Mouse (Mus musculus): ENCODE data around the gene Tent2. TPM values are rescaled to one million over a fixed set of nuclear protein-coding genes. Genes with fewer than 3 reads are reported as not detected.
A peak's percentile ranks its signal among the peaks of the same experiment; 100 is the strongest.
"Not testable (repeated sequence)": the region's sequence is repeated elsewhere in the genome, so short reads cannot be mapped to it uniquely, and the experiment has no call there.

Gene Tent2
- 57.3 and 66.7 TPM in 2 replicates for total RNA-seq (2015; ENCODE audit: low replicate concordance)
- 58.4 and 83.7 TPM in 2 replicates for total RNA-seq (2017; ENCODE audit: low replicate concordance)

DNA sequence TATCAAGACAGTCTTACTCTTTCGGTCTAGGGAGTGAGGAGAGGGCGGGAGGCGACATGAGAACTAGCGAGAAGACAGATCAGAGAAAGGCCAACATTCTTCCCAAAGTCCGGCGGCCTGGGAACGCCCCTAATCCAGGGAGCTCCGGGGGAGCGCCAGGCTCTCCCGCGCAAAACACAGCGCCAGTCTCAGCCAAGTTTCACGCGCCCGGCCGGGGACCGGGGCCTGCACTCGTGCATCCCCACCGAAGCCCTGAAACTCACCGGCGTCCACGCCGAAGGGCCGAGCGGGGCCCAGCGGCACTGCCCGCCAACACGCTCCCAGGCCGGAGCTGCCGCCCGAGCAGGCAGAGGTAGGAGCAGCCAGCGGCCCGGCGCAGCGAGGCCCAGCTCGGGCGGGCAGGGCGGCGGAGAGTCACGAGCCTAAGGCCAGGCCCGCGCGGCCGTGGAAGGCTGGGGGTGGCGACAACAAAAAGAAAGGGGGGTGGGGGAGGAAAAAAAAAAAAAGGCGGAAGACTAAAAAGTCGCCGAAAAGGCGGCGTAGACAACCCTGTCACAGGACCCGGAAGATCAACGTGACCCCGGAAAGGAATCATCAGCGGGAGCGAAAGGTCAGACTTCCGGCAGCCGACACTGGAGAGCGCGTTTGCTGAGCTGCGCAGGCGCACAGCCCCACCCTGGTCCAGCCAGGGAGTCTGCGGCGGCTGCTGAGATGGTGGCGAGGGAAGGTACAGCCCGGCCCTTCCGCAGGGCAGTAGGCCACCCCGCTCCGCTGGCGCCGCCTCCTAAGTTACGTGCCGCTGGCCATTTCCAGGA lies at the start of gene Tent2:
Gene Tent2, minus strand, starts transcription at position 555 of the 815 bp plus-strand sequence.
- ATAC-seq (replicated peaks; ENCODE audit: low FRiP score, poor library complexity, severe bottlenecking): peak; percentile 99

DNA sequence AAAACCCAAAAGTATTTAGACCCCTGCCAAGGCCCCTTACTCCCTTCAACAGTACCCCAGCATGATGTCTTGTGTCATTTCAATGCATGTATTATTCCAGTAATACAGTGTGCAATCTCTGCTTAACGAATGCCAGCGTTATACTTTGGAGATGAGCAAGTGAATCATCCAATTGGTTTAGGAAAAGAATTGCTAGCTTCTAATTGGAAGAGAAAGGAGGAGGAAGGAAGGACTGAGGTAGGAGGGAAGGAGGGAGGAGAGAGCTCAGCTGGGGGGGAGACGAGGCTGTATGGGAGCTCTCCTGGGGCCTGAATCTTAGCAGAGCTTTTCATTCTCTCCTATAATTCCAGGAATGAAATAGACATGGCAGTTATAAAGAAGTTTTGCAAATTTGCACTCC lies 49.0 kb upstream of the Tent2 start:
- no peak for ATAC-seq (replicated peaks; ENCODE audit: low FRiP score, poor library complexity, severe bottlenecking)

DNA sequence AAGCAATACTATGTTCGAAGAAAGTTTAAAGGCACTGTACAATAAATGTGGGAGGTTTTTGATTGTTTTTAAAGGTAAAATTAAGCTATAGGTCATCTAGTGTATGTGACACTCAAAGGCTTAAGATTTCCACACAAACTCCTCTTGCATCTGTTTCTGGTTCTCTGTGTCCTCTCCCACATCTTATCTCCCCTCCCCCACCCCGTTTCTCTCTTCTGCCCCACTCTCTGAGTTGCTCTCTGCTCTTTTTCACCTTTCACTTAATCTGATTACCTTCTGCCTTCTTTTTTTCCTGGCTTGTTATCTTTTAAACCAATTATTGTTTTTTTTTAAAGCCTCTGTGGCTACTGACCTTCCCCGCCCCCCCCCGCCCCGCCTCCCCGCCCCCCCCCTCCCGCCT lies 47.4 kb upstream of the Tent2 start:
- ATAC-seq (replicated peaks; ENCODE audit: low FRiP score, poor library complexity, severe bottlenecking): no peak

DNA sequence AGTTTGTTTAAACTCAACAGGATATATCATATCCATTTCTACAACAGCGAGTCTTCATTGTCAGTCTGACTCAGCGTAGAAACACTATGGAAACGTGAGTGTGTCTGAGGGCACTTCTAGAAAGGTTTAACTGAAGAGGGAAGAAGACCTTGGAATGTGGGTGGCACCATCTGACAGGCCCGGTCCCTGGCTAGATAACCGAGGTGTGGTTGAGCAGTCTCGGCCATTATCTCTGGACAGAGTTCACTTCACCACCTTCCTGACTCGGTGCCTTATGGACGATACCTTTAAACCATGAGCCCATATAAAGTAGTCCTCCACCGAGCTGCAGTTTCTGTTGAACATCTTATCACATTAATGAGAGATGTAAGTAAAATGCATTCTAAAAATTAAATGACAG lies 46.9 kb upstream of the Tent2 start:
- peak; percentile 82 for ATAC-seq (replicated peaks; ENCODE audit: low FRiP score, poor library complexity, severe bottlenecking)

DNA sequence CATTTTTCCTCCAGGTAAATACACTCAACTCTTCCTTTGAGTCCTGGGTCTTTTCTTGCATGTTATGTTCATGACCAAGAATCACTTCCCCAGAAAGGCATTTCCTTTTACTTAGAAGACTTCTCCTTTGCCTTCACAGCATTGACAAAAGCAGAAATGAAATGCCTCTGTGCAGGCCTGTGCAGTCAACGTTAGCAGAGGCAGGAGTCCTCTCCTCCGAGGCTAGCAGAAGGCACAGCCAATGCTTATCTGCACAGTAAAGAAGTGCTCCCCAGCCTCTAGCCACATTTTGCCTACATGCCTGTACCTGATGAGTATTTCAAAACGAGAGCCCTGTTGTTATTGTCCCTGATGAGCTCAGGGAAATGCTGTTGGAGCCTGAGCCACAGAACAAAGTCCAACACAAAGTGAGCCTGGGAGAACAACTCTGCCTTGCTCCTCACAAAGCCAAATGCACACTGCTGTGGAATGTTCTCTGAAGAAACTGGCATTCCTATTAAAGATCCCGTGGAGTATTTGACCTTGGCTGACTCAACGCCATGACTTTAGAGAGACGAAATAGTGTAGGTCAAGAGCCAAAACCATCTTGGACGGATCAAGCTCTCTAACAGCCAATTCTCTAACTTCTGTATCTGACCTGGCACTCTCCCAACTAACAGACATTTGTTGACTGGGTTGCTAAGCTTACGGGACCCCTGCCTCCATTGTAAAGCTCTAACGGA lies 45.7 kb upstream of the Tent2 start:
- no peak for ATAC-seq (replicated peaks; ENCODE audit: low FRiP score, poor library complexity, severe bottlenecking)

DNA sequence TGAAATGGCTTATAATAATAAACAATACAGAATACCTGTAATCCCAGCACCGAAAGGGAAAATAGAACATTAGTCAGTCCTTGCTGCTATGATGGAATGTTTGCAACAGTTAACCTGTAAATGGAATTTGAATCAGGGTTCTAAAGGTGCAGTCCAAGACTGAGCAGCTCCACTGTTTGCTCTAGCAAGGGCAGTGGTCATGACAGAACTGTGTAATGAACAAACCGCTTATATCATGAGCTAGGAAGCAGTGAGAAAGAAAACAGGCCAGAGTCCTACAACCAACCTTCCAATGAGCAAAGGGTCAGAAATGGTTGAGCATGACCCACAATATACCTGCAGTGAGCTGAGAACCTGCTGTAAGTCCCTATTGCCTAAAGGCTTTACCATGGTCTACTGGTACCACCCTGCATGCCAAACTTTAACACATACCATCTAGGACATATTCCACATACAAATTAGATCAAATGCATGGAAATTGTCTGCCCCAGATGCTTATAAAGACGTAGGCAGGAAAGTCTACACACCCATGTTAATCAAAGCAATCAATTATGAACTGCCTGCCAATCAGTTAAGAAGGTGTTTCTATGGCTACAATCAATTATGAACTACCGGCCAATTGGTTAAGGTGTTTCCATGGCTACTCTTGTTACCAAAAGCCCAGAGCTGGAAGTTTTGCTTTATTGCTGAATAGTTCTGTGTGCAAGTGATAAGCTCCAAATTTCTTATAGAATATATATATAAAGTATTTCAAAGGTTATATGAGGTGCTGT lies 42.3 kb upstream of the Tent2 start:
- no peak for ATAC-seq (replicated peaks; ENCODE audit: low FRiP score, poor library complexity, severe bottlenecking)

DNA sequence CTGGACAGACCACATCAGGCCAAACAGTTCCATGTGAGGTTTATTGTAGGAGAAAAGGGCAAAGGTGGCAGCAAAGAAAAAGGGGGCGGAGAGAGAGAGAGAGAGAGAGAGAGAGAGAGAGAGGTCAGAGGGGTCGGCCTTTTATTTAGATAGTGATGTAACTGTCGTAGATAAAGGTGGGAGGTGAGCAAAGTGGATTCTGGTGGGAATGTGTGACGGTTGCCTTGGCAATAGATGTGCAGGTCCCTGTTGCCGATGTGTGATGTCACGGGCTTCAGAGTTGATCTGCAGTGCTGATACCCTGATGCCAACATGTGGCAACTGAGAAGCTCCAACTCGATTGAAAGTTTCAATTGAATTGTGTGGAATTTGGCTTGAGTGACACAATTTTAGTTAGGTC lies 40.1 kb upstream of the Tent2 start:
- no peak for ATAC-seq (replicated peaks; ENCODE audit: low FRiP score, poor library complexity, severe bottlenecking)

DNA sequence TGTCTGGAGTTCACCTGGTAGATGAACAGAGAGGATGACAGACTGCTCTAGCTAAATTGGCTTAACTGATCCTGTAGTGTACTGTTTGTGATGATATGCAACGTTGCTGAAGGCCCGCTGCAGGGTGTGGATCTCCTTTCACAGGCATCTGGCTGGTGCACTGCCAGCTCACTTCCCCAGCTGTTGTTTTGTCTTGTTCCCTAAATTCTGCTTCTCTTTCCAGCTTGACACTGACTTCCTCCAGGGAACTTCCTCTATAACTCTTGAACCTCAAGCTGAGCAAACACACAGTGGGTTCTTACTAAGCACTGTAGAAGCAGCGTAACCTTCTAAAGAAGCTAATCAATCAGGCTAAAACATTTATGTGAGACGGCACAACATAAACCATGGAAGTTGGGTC lies 38.8 kb upstream of the Tent2 start:
- ATAC-seq (replicated peaks; ENCODE audit: low FRiP score, poor library complexity, severe bottlenecking): no peak

DNA sequence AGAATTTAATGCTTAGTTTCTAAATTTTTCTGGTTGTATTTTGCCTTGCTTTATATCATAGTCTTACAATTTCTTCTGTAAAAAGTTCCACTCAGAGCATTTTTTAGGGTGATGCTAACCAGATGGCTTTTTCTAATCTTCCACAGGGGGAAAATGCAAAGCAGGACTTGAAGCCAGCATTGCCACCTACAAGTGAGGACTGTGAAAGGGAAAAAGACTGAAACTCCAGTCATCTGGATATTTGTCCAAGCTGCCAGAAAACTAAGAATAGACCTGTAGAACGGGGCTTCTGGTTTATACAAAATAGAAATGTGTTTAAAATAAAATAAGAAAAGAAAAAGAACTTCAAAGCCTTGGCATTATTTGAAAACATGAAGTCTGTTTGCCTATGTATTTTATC lies 19.6 kb upstream of the Tent2 start:
- ATAC-seq (replicated peaks; ENCODE audit: low FRiP score, poor library complexity, severe bottlenecking): no peak

DNA sequence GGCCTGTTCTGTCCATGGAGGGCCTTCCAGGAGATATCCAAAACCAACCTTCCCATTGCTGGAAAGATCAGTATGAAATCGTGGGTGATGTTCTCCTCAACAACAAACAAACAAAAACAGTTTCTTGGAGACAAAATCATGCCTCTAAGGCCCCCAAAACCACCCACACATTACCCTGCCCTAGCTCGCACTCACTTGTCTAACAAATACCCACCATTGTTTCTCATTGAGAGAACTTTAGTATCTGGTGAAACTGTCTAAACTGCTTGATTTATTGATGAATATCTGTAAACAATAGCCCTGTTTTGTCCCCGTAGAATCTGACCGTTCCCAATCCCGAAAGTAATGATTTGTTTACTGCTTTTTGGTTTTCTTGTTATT lies 451 bp upstream of the Tent2 start:
- no peak for ATAC-seq (replicated peaks; ENCODE audit: low FRiP score, poor library complexity, severe bottlenecking)

DNA sequence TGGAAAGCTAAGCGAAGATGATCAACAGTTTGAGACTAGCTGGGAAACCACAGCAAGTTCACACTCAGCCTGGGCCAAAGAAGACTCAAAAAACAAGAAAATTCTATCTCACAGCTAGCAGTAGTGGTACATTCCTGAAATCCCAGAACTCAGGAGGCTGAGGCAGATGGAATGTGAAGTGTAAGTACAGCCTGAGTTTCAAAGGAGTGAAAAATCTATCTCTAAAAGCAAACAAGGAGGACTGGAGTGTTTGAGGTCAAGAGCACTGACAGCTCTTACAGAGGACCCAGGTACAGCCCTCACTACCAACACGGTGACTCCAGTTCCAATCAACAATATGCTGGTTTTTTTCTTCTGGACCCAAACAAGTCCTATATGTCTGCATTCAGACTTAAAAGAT lies 2.8 kb downstream of the Tent2 start:
- ATAC-seq (replicated peaks; ENCODE audit: low FRiP score, poor library complexity, severe bottlenecking): no peak

DNA sequence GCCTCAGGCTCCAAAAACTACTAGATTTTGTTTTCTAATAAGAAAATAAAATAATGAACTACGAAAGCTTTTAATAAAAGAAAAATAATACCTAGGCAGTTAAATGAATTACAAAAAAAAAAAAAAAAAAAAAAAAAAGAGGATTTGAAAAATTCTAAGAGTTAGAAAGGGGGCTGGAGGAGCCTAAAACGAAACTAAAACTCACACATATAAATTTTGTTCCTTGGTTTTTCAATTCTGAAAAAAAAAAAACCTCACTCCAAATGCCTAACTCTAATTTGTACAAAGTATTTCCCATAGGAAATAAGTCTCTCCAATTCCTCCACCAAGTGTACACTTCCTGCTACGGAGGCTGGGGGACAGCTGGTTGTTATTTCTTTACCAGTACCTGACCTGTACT lies 3.4 kb downstream of the Tent2 start:
- no peak for ATAC-seq (replicated peaks; ENCODE audit: low FRiP score, poor library complexity, severe bottlenecking)

DNA sequence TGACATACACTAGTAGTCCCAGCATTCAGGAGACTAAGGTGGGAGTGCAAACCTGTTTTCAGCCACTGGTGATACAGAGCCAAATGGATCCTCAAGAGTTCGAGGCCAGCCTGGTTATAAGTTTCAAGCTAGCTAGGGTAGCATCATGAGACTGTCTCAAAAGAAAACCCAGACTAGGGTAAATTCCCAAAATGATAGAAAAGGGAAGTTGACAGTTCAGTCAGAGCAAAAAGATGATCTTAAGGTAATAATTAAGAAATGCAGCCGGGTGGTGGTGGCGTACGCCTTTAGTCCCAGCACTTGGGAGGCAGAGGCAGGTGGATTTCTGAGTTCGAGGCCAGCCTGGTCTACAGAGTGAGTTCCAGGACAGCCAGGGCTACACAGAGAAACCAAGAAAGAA lies 4.4 kb downstream of the Tent2 start:
- not testable (repeated sequence) for ATAC-seq (replicated peaks; ENCODE audit: low FRiP score, poor library complexity, severe bottlenecking)

DNA sequence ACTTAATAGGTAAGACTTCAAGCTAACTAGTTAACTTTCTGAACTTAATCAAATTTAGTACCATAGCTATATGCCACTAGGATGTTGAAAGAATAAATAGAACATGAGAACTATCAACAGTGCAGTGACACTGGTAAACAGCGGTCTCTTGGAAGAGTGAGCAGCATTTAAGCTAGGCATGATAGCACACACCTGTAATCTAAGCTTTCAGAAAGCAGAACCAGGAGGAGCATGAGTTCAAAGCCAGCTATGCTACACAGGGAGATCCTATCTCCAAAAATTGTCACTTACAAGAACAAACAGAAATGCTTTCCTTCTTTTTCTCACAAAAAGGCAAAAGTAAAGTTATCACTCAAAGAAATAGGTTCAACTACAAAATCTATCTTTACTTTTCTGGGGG lies 11.8 kb downstream of the Tent2 start:
- ATAC-seq (replicated peaks; ENCODE audit: low FRiP score, poor library complexity, severe bottlenecking): no peak

DNA sequence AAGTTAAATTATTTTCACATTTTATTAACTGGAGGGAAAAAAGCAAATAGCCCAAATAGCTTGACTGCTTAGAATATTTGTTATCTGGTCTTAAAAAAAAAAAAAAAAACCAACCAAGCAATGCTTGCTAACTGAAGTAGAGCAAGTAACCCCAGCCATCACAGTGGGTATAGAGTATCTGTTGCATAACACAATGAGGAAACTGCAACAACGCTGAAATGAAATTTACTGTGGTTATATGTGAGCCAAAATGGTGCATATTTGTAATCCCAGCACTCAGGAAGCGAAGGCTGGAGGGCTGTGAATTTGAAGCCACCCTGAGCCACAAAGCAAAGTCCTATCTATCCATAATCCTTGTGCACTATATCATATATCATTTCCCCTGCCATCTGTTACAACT lies 12.7 kb downstream of the Tent2 start:
- ATAC-seq (replicated peaks; ENCODE audit: low FRiP score, poor library complexity, severe bottlenecking): no peak

DNA sequence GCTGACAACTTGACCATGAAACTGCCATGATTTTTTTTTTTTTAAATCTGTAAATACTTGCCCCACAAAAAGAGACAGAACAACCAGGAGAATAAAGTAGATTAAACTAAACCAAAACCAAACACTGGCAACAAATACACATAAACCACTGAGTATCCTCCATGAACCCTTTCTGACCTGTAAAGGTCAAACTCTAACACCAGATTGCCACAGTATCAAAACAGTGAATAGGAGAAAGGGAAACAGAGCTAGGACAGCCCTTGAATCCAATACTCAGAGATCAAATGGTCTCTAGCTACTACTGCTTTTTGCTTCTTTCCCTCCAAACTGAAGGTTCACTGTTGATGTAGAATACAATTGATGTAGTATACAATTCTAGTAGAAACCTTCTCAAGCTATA lies 14.6 kb downstream of the Tent2 start:
- no peak for ATAC-seq (replicated peaks; ENCODE audit: low FRiP score, poor library complexity, severe bottlenecking)

DNA sequence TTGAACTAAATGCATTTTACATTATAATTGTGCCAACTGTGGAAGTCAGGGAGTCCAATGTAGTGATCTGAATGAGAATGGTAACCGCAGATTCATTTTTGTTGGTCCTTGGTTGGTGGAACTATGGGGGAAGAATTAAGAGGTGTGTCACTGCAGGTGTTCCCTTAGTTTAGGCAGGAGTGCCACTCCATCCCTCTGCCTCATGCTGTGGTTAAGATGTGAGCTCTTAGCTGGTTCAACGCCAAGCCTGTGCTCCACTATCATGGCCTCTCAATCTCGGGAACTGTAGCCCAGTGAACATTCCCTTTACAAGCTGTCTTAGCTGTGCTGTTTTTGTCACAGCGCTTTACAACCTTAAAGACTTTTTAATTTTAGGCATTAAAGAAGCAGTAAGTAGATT lies 28.9 kb downstream of the Tent2 start:
- ATAC-seq (replicated peaks; ENCODE audit: low FRiP score, poor library complexity, severe bottlenecking): no peak

DNA sequence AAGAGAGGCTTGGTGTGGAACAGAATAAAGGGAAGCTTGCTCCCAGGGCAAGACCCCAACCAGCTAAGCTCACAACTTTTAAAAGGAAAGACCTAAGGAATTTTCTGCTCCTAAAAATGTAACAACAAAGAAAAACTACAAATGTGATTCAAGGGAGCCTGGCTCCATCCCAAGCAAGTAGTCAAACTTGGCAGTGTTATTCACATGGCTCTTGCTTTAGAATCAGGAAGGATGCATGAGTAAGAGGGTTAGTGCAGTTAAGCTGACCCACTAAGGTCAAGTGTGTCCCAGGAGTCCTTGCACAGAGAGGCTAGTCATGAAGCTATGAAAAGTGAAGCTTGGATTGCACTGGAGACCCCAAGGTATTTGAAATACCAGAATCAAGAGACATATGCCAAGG lies 29.7 kb downstream of the Tent2 start:
- no peak for ATAC-seq (replicated peaks; ENCODE audit: low FRiP score, poor library complexity, severe bottlenecking)

DNA sequence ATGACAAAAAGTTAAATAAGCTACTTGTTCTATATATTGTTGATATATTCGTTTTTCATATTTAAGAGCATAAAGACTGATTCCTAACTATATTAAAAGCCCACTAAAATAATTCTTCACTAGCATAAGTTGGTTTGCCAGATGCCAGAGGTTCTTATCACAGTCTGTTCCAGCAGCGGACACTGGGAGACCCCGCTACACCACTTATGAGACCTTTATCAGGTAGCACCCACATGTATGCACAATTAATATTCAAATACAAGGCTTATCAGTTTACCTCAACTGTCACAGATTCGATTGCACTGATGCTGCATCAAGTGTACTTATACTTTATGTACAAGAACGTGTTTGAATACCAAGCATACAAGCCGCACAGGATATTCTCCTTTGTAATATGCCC lies 33.9 kb downstream of the Tent2 start:
- no peak for ATAC-seq (replicated peaks; ENCODE audit: low FRiP score, poor library complexity, severe bottlenecking)

DNA sequence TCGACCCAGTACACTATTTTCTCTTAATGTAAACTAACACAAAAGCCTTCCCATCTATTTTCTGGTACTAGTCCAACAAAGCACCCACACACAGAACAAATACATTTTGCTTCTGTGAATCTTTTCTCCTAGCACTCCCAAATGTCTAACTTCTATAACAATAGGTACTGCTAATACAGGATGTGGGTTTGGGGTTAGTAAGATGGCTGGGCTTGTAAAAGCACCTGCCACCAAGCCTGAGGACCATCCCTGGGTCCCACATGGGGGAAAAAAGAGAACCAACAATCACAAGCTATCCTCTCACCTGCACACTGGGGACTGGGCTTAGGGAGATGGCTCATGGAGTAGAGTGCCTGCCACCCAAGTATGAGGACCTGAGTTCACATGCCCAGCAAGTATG lies 38.9 kb downstream of the Tent2 start:
- no peak for ATAC-seq (replicated peaks; ENCODE audit: low FRiP score, poor library complexity, severe bottlenecking)
